Mouse (Mus musculus) limb, embryonic 14.5 days (tissue): ENCODE results near the gene Brms1. TPM values are rescaled to one million over a fixed set of nuclear protein-coding genes. Genes with fewer than 3 reads are reported as not detected.
"Not testable (repeated sequence)": the region's sequence is repeated elsewhere in the genome, so short reads cannot be mapped to it uniquely, and the experiment has no call there.

ENCODE experiments used
- ATAC-seq: fragments of 200-750 bp; cut with Nextera tagmentation; 2 replicates; pipeline ENCODE4 v1.8.0; 2017; ENCODE audit warnings: low read depth, moderate number of reproducible peaks, moderate TSS enrichment; ENCODE audit not compliant: low FRiP score
- DNase-seq: peaks from one replicate; pipeline ENCODE4 v3.0.0-alpha.2; 2015; ENCODE audit warnings: low spot score
- H3K27ac ChIP-seq: fragments of 300-500 bp; sonication (generic); replicated peaks from 2 replicates; pipeline ENCODE4 v1.5.1; 2014; ENCODE audit warnings: low read depth, mild to moderate bottlenecking, low read length, moderate library complexity, mixed read lengths
- H3K27me3 ChIP-seq: fragments of 300-500 bp; sonication (generic); 2 replicates; pipeline ENCODE4 v1.6.1; 2014; ENCODE audit warnings: low read length, mixed read lengths; ENCODE audit not compliant: control insufficient read depth, insufficient read depth
- H3K36me3 ChIP-seq: fragments of 300-500 bp; sonication (generic); 2 replicates; pipeline ENCODE4 v1.6.1; 2014; ENCODE audit warnings: mild to moderate bottlenecking, low read length, moderate library complexity, mixed read lengths; ENCODE audit not compliant: control insufficient read depth, insufficient read depth
- H3K4me1 ChIP-seq: fragments of 300-500 bp; sonication (generic); 2 replicates; pipeline ENCODE4 v1.6.1; 2014; ENCODE audit warnings: antibody characterized with exemption, low read length, mixed read lengths; ENCODE audit not compliant: control insufficient read depth, insufficient read depth
- H3K4me2 ChIP-seq: fragments of 300-500 bp; sonication (generic); replicated peaks from 2 replicates; pipeline ENCODE4 v1.6.1; 2014; ENCODE audit warnings: low read depth, mild to moderate bottlenecking, low read length, moderate library complexity; ENCODE audit not compliant: severe bottlenecking
- H3K4me3 ChIP-seq: fragments of 300-500 bp; sonication (generic); replicated peaks from 2 replicates; pipeline ENCODE4 v1.5.1; 2014; ENCODE audit warnings: low read length
- H3K9ac ChIP-seq: fragments of 300-500 bp; sonication (generic); 2 replicates; pipeline ENCODE4 v1.6.1; 2014; ENCODE audit warnings: mild to moderate bottlenecking, low read depth, low read length, moderate library complexity; ENCODE audit not compliant: severe bottlenecking
- H3K9me3 ChIP-seq: fragments of 300-500 bp; sonication (generic); 2 replicates; pipeline ENCODE4 v1.6.1; 2016; ENCODE audit warnings: low read length; ENCODE audit not compliant: control insufficient read depth
- POLR2A ChIP-seq: fragments of 200-500 bp; IDR thresholded peaks from 2 replicates; pipeline ENCODE4 v1.8.0; 2012; ENCODE audit warnings: inconsistent platforms, mild to moderate bottlenecking, moderate library complexity, borderline replicate concordance; ENCODE audit not compliant: insufficient read depth, insufficient read length; ENCODE audit errors: extremely low read depth
- WGBS: fragments of 180-500 bp; shearing (Covaris S2); extraction: QIAGEN DNeasy Blood & Tissue Kit; methylation state at CpG from one replicate; pipeline ENCODE4 v1.1.7; 2014; 5-methylcytosine and 5-hydroxymethylcytosine counted together
- polyA plus RNA-seq, 2 experiments: library from polyadenylated mRNA; depleted of rRNA in 1 of 2; stranded (reverse) in 1 of 2; unstranded in 1 of 2; fragments of >200 nt; fragmentation: Nextera tagmentation in 1 of 2; extraction: Ambion mirVana in 1 of 2; gene quantifications; 2 replicates each; pipeline versions ENCODE4 v1.2.1 to v1.2.3; 2012 to 2014

Brms1 gene
- polyA plus RNA-seq, 2 experiments: 30.2 to 38.1 TPM

- Histone ChIP-seq H3K4me2 (peak overlapping the region; percentile 47), H3K9ac (no peak overlapping the region), H3K4me3 (peak overlapping the region; percentile 23), H3K36me3 (no peaks in the 10 kb centered on the region), H3K4me1 (peaks cover 4% of the 10 kb centered on the region; the same call in 1 of the 2 replicates), H3K9me3 (no peaks in the 10 kb centered on the region), H3K27ac (no peak overlapping the region), H3K27me3 (no peaks in the 10 kb centered on the region)
- DNase-seq (peak; percentile 86), ATAC-seq (peak; percentile 96)
- under 1% methylated on average over 39 of the region's 39 CpGs for WGBS
- no peak for TF ChIP-seq POLR2A
These were observed 39.3 kb upstream of the Brms1 start for GRCm38 (mm10) chr19:5001666-5002406.

- H3K27ac ChIP-seq, H3K4me1 ChIP-seq, DNase-seq, H3K27me3 ChIP-seq, H3K4me2 ChIP-seq, H3K9ac ChIP-seq, ATAC-seq, H3K36me3 ChIP-seq, H3K9me3 ChIP-seq, H3K4me3 ChIP-seq: not testable (repeated sequence)
- 59% methylated on average over 2 of the region's 2 CpGs for WGBS
These were observed 37.5 kb upstream of the Brms1 start for GRCm38 (mm10) chr19:5003644-5004043.

- Histone ChIP-seq H3K9ac (no peak overlapping the region), H3K4me2 (no peak overlapping the region), H3K4me1 (peaks cover 4% of the 10 kb centered on the region; the same call in 1 of the 2 replicates), H3K4me3 (no peak overlapping the region), H3K27ac (no peak overlapping the region), H3K9me3 (no peaks in the 10 kb centered on the region), H3K27me3 (no peaks in the 10 kb centered on the region), H3K36me3 (no peaks in the 10 kb centered on the region)
- no peak for TF ChIP-seq POLR2A
- no peak for DNase-seq
- ATAC-seq: no peak
- WGBS: 66% methylated on average over 4 of the region's 4 CpGs
These were observed 36.2 kb upstream of the Brms1 start for GRCm38 (mm10) chr19:5004925-5005324.

GRCm38 (mm10) chr19:5013138-5013537, 28.0 kb upstream of the Brms1 start:
- H3K27me3 ChIP-seq: no peaks in the 10 kb centered on the region
- no peak overlapping the region for H3K4me2 ChIP-seq
- H3K4me1 ChIP-seq: peaks cover 3% of the 10 kb centered on the region; the same call in 1 of the 2 replicates
- no peak overlapping the region for H3K27ac ChIP-seq
- H3K9me3 ChIP-seq: no peaks in the 10 kb centered on the region
- no peak overlapping the region for H3K4me3 ChIP-seq
- TF ChIP-seq POLR2A: no peak
- no peak overlapping the region for H3K9ac ChIP-seq
- WGBS: 56% methylated on average over 8 of the region's 8 CpGs
- ATAC-seq (no peak), DNase-seq (no peak)
- no peaks in the 10 kb centered on the region for H3K36me3 ChIP-seq

- WGBS: 15% methylated on average over 8 of the region's 8 CpGs
- H3K9ac ChIP-seq: no peak overlapping the region
- TF ChIP-seq POLR2A: no peak
- no peak overlapping the region for H3K4me3 ChIP-seq
- no peak overlapping the region for H3K4me2 ChIP-seq
- no peaks in the 10 kb centered on the region for H3K9me3 ChIP-seq
- DNase-seq: peak; percentile 52
- no peak for ATAC-seq
- H3K4me1 ChIP-seq: peaks cover 3% of the 10 kb centered on the region; the same call in 1 of the 2 replicates
- no peak overlapping the region for H3K27ac ChIP-seq
- no peaks in the 10 kb centered on the region for H3K36me3 ChIP-seq
- no peaks in the 10 kb centered on the region for H3K27me3 ChIP-seq
These were observed 26.2 kb upstream of the Brms1 start for GRCm38 (mm10) chr19:5014961-5015398.
